Mouse (Mus musculus) retina, postnatal 1 day (tissue): ENCODE measurements around the gene Olfr1329.
"Not testable (repeated sequence)": the region's sequence is repeated elsewhere in the genome, so short reads cannot be mapped to it uniquely, and the experiment has no call there.

Source experiments
- DNase-seq: peaks from one replicate; pipeline ENCODE4 v3.0.0-alpha.2; 2012

Gene Olfr1329

GRCm38 (mm10) chr4:118917365-118917764, at the start of gene Olfr1329:
Olfr1329 (minus strand) TSS chr4:118917465.
- not testable (repeated sequence) for DNase-seq

DNA sequence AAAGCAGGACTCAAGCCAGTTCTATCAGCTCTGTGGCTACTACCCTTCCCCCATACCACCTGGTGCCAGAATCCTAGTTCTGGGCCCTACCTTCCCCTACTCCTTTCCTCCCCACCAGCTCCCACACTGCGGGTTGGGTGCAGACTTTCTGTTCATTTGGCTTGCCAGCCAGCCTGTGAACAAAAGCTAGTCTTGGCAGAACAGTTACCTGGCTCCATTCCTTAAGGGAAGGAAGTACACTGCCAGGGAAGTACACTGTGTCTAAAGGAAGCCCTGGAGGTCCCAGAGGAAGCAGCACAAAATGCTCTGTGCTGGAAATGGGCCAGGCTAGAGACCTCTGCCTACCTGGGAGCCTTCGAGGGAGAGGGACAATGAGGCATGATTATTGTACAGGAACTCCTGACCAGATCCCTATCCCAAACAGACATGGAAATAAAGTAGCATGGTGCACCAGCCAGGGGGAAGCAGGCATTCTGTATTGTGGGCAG, 43.9 kb upstream of the Olfr1329 start, which contains the start of gene Lao1:
Lao1 (plus strand) TSS at position 438 of the 488 bp plus-strand sequence.
- DNase-seq: no peak

- DNase-seq: no peak
Measured at GRCm38 (mm10) chr4:118958812-118959211, 41.5 kb upstream of the Olfr1329 start.

DNA sequence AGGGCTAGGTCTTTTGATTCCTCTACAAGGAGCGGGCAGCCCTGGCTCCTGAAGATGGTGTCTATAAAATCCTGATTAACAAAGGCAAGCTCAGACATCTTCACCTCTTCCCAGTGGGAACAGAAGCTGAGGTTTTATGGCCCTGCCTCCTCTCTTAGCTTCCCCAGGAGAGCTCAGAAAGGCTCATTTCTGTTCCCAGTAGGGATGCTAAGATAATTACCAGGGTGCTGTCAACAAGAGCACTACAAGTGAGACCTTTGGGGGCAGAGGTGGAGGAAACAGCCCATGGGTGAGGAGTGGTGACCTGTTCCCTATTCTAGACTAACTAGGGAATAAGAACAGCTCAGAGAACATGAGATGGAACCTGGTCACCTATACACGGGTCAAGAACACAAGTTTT, 21.2 kb upstream of the Olfr1329 start, which contains the start of gene Olfr1328:
Olfr1328 (minus strand) TSS at position 101 of the 400 bp plus-strand sequence.
- DNase-seq: no peak

- not testable (repeated sequence) for DNase-seq
Measured at GRCm38 (mm10) chr4:118931326-118931725, 14.1 kb upstream of the Olfr1329 start.

DNA sequence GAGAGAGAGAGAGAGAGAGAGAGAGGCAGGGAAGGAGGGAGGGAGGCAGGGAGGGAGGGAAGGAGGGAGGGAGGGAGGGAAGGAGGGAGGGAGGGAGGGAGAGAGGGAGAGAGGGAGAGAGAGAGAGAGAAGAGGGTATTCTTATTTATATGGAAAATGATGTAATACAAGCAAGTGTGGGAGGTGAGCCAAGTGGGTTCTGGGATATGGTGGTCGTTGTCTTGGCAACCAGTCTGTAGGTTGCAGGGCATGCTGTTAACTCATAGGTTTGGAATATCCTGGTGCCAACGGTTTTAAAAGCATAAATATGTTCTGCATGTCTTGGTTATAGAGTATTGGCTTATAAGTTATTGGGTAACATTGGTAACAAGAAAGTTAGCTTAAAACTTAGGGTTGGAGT, 15.3 kb downstream of the Olfr1329 start:
- no peak for DNase-seq

- DNase-seq: no peak
Measured at GRCm38 (mm10) chr4:118888297-118888696, 29.0 kb downstream of the Olfr1329 start, which contains the start of gene Olfr1330. Olfr1330 (plus strand) TSS chr4:118888597.

GRCm38 (mm10) chr4:118867566-118867965, 49.7 kb downstream of the Olfr1329 start:
- DNase-seq: peak; percentile 3
